Mouse (Mus musculus) c-Kit-positive CD71-positive TER-119-negative erythroid progenitor cells, embryonic 14.5 days (primary cell): Measurements from ENCODE around the gene Il17re.

Experiments
- DNase-seq: peaks from one replicate; pipeline ENCODE4 v3.0.0-alpha.2; 2013; ENCODE audit warnings: low read depth

The Il17re gene

DNA sequence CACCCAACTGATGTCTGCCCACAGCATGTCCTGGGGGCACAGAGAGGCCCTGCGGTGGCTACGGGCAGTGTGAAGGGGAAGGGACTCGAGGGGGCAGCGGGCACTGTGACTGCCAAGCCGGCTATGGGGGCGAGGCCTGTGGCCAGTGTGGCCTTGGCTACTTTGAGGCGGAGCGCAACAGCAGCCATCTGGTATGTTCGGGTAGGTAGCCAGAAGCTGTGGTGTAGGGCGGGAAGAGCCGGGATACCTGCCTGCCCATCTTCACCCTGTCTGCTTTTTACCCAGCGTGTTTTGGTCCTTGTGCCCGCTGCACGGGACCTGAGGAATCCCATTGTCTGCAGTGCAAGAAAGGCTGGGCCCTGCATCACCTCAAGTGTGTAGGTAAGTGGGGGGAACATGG, 31.1 kb downstream of the Il17re start:
- no peak for DNase-seq

DNA sequence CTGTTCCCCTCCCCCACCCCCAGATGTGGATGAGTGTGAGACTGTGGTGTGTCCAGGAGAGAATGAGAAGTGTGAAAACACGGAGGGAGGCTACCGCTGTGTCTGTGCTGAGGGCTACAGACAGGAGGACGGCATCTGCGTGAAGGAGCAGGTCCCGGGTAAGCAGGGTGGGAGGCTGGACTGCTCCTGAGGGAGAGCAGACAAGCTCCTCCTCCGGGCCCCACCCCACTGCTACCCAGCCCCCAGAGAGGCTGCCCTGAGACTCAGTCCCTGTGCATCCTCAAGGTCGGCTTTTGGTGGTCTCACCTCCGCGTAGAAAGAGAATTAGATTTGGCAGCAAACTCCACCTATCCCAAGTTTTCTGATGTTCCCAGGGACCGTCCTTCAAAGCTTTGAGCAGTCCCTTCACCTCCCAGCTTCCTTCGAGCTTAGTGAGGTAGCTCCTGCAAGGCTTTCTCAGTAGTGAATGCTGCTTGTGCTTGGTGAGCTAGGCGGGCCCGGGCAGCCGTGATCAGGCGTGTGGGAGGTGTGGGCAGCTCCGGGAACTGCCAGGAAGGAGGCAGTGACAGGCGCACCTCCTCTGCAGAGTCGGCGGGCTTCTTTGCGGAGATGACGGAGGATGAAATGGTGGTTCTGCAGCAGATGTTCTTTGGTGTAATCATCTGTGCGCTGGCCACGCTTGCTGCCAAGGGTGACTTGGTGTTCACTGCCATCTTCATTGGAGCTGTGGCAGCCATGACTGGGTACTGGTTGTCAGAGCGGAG, 34.0 kb downstream of the Il17re start:
- no peak for DNase-seq

DNA sequence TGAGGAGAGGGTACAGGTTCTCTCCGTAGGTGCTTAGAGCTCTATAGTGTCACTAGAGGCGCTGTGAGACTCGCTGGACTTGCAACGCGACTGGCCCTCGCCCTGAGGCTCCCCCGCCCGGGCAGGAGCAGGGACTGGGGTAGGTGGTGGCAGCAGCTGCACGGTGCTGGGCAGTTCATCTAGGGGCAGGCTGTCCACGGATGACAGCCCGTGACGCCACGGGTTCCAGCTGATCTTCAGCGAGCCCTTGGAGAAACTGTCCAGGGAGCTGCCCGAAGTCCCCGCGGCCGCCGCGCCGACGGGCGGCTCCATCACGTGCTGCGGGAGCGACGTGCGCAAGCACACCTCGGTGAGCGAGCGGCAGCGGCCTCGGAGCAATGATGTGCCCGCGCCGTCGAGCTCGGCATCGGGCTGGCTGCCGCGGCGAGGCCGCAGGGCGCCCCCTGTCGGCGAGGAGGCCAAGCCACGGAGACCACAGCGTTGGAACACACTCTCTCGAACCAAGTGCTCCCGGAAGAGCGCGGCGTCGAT, 36.0 kb downstream of the Il17re start:
- peak; percentile 46 for DNase-seq

DNA sequence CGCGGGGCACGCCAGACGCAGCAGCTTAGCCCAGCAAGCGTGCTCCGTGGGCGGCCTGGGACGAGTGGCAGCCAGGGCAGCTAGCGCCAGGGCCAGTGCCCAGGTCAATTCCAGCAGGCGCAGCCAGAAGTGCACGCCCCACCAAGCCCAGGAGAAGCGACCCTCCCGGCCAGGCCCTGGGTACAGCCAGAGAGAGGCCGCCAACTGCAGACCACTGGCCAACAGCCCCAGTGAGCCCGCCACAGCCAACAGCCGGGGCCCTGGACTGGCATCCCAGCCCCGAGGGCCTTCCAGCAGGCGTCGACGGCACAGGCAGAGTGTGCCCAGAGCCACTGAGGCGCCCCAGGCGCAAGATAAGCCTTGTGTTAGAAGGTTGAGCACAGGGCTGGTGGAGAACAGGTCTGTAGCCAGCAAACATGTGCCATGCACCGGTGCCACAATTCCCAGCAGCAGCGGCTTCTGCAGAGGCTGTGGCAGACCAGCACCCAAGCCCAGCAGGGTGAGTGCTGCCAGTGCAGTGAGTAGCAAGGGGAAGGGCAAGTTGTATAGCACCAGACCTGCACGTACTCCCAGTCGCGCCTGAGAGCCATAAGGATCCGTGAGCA, 36.9 kb downstream of the Il17re start:
- DNase-seq: no peak

DNA sequence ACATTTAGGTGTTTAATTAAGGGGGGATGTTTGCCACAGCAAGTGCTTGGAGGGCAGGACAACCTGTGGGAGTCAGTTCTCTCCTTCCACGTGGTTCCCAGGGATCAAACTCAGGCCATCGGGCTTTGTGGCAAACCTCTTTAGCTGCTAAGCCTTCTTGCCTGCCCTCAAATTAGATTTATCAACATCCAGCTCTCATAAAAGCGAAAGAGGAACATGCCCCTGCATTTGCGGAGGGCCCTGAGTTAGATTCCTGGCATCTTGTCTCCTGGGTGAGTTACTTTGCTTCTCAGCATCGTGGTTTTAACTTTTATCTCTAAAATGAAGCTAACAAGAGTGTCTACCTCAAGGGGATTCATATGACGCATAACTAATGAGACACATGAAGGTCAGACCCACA, 41.1 kb downstream of the Il17re start:
- no peak for DNase-seq

DNA sequence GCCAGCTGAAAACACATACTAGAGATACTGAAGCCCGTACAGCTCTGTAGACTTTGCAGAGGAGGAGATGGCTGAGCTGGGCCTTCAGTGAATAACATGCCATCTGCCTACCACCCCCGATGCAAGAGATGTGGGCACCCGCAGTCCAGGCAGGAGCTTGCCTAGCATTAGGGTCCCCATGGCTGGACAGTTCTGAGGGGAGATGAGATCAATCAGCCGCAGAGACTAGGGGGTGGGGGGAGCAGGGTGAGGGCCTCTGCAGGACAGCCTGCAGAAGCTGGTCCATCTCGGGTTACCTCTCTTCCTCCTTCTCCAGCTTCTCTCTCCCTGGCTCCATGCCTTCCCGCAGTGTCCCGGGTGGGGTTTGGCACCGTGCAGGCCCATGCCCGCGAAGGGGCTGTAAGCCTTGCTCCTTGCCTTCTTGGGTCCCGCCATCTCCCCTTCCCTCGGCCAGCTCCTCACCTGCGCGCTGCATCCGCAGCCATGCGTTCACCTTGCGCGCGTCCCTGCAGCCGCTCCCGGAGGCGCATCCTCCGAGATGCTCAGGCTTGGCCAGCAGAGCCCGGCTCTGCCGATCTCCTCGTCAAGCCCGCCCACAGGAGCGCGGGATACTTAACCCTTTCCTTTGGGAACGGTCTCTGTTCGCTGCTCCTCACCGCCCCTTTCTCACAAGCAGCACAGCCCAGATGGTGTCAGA, 43.3 kb downstream of the Il17re start, which contains the start of gene Prrt3:
Gene Prrt3, minus strand, starts transcription at position 544 of the 697 bp plus-strand sequence.
- no peak for DNase-seq

DNA sequence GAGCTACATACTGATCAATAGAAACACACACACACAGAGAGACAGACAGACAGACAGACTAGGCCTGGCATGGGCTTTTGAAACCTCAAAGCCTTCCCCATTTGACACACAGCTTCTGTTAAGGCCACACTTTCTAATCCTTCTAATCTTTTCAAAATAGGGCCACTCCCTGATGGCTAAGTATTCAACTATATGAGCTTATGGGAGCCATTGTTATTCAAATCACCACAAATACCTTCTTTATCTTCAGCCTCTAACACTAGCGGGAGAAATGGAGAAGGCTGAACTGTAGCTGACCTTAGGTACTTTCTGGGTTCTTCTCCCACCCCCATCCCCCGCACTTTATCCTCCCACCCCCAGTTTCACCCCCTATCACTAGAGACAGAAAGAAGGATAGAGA, 44.5 kb downstream of the Il17re start:
- DNase-seq: no peak

DNA sequence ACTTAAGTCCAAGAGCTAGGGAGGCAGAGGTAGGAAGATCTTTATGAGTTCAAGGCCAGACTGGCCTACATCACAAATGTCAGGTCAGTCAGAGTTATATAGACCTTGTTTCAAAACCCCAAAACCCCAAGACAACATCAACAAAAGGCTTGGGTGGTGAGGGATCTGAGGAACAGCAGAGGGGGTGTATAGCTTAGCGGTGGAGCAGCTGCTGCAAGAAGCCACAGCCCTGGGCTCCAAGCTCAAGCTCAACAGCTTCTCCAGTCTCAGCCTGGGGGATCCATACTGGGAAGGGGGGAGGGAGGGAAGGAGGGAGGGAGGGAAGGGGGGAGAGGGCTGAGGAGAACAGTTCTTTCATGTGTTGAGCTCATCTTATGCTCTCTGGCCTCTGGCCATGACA, 47.4 kb downstream of the Il17re start:
- no peak for DNase-seq

DNA sequence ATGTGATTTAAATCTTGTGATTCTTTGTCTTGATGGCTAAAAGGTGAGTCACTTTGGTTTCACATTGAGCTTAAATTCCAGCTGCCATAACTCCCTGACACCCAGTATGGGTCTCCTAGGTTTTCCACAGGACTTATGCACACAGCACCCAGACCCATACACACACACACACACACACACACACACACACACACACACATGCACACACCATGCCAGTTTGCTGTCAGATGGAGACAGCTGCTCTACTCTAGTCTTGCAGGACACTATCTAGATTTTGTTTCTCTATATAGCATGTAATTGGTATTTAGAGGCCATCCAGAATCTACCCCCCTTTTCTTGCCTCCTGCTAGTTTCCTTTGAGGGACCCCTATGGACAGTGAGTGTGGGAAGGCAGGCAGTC, 48.8 kb downstream of the Il17re start:
- DNase-seq: no peak

DNA sequence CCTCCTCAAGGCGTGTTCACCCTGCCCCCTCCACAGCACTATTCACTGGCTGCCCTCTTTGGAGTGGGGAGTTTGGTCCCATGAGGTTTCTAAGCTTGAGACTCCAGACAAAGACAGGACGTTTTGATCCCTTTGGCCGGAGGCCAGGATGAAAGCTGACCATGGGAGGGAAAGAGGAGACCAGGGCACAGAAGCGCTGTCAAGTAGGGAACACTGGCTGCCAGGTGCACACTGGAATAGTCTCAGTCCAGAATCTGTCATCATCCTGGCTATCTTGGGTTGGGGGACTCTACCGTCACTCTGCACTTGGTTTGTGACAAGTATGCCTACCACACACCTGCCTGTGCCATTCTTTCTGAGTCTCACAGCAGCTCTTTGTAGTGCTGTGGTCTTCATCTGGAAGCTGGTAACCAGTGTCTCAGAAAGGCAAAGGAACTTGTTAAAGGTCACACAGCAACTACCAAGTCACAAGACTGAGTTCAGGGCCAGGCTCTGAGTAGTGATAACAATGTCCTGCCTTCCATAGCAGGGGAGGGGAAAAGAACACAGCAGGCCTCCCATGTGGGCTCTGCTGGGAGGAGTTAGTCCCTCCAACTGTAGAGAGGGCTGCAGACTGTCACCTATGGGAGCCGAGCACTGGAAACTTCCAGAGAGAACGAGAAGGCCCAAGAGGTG, 50.1 kb downstream of the Il17re start:
- no peak for DNase-seq

DNA sequence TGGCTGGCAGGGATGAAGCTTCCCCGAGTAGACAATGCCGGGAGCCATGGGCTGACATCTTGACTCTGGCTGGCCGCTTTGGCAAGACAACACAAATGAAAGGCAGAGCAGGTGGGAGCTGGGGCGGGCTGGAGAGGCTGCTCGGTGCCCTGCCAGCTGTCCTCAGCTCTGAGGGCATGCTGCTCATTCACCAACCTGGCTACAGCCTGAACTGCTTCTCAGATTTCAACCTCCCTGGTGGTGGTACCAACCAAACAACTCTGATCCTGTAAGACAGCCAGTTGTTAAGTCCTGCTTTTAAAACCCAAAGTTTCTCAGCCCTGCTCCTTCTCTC, 50.6 kb downstream of the Il17re start:
- no peak for DNase-seq

DNA sequence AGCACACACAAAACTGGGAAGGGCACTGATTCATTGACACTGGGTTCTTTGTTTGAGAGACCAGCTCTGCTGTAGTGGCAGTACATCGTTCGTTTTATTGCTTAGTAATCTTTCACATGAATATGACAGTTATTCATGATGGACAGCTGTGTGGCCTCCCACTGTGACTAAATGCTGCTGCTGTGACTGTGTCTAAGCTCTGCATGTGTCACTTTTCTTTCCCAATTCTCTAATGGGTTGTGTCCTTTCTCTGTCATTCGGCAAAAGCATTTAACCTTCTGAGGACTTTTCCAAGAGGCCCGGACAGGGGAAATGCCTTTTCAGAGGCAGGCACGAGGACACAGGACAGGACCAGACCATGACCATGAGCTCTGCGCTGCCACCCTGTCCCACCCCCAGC, 55.7 kb downstream of the Il17re start:
- no peak for DNase-seq

DNA sequence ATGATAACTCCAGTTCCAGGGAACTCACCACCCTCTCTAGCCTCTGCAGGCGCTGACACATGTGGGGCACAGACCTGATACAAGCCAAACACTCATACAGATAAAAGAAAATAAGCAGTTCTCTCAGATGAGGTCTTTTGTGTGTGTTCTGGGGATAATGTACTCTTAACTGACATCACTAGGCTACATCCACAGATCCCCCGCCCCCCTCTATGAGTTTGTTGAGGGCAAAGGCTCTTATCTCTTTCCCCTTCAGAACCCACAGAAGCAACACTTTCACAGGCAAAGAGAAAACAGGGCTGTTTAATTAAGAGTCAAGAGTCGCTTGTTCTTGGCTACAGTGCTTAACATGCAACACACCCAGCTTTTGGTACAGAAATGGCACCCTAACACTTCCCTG, 56.3 kb downstream of the Il17re start:
- no peak for DNase-seq

DNA sequence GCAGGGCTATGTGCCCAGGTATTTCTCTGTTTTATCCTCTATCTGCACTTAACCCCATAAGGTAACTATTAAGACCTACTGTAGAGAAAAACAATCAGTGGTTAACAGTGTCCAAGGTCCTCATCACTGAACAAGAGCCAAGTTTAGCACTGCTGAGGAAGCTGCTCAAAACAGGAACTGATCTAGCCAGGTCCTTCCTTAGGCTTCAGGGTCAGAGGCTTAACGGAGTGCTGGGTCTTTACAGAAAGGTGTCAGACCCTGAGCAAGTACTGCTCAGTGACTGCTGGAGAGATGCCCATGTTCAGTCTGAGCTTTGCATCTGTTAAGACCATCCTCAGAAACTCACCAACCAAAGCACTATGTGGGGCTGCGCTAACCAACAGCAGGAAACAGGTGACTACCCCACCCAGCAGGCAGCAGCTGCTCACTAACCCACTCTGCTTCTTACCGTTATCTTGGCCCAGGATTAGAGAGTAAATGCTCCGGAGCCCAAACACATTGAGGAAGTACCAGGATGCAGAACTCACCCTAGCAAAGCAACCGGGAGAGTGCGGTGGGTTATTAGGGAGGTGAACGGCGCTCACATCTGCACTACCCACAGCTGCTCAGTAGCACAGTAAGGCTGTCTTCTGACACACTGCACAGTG, 59.3 kb downstream of the Il17re start:
- no peak for DNase-seq
